Mouse (Mus musculus) liver, embryonic 15.5 days (tissue): ENCODE data around the gene Acsf2. TPM values are rescaled to one million over a fixed set of nuclear protein-coding genes. Genes with fewer than 3 reads are reported as not detected.
A peak's percentile ranks its signal among the peaks of the same experiment; 100 is the strongest.

Source experiments
- ATAC-seq: fragments of 200-750 bp; cut with Nextera tagmentation; 2 replicates; pipeline ENCODE4 v1.8.0; 2017; ENCODE audit warnings: moderate number of reproducible peaks, mild to moderate bottlenecking, moderate library complexity; ENCODE audit not compliant: insufficient read depth
- H3K27ac ChIP-seq: fragments of 300-500 bp; sonication (generic); replicated peaks from 2 replicates; pipeline ENCODE4 v1.5.1; 2015; ENCODE audit warnings: mild to moderate bottlenecking, inconsistent platforms
- H3K27me3 ChIP-seq: fragments of 300-500 bp; sonication (generic); 2 replicates; pipeline ENCODE4 v1.6.1; 2015; ENCODE audit warnings: mild to moderate bottlenecking, inconsistent platforms
- H3K36me3 ChIP-seq: fragments of 300-500 bp; sonication (generic); replicated peaks from 2 replicates; pipeline ENCODE4 v1.6.1; 2015; ENCODE audit warnings: moderate library complexity, mild to moderate bottlenecking, inconsistent platforms
- H3K4me1 ChIP-seq: fragments of 300-500 bp; sonication (generic); replicated peaks from 2 replicates; pipeline ENCODE4 v1.6.1; 2015; ENCODE audit warnings: inconsistent platforms
- H3K4me2 ChIP-seq: fragments of 300-500 bp; sonication (generic); 2 replicates; pipeline ENCODE4 v1.6.1; 2015; ENCODE audit warnings: moderate library complexity, mild to moderate bottlenecking, inconsistent platforms
- H3K4me3 ChIP-seq: fragments of 300-500 bp; sonication (generic); replicated peaks from 2 replicates; pipeline ENCODE4 v1.5.1; 2015; ENCODE audit warnings: mild to moderate bottlenecking, inconsistent platforms
- H3K9ac ChIP-seq: fragments of 300-500 bp; sonication (generic); 2 replicates; pipeline ENCODE4 v1.6.1; 2015; ENCODE audit warnings: moderate library complexity, mild to moderate bottlenecking, inconsistent platforms
- H3K9me3 ChIP-seq: fragments of 300-500 bp; sonication (generic); replicated peaks from 2 replicates; pipeline ENCODE4 v1.6.1; 2016; ENCODE audit warnings: inconsistent platforms
- WGBS: fragments of 180-500 bp; shearing (Covaris S2); methylation state at CpG from one replicate; pipeline ENCODE4 v1.1.7; 2015; ENCODE audit warnings: mixed read lengths; ENCODE audit not compliant: insufficient replicate concordance; 5-methylcytosine and 5-hydroxymethylcytosine counted together
- polyA plus RNA-seq: library from polyadenylated mRNA; unstranded; fragments of >200 nt; fragmentation: Nextera tagmentation; extraction: Ambion mirVana; gene quantifications from 2 replicates; pipeline ENCODE4 v1.2.1, GENCODE M21; 2015

Gene Acsf2
- polyA plus RNA-seq, 1 experiment from 2014 or later: 1.4 TPM

DNA sequence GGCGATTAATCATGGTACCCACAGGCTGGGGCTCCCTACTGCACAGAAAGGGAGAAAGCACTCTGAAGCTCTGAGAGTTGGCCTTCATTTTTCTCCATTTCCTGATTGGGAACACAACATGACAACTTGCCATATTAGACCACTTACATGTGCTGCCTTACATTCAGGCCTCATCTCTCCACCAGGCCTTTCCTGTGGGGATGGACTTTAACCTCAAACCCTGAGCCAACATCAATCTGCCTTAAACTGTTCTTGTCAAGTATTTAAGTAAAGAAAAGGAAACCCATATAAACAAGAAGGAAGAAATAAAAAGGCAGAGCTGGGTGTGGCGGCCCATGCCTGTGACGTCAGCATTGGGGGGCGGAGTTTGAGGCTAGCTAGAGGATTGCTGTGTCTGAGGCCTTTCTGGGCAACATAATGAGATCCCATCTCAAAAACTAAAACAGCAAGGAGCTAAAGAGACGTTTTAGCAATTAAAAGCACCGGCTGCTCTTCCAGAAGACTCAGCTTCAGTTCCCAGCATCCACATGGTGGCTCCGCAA lies 5.3 kb downstream of the Acsf2 start:
- peaks cover 15% of the 10 kb centered on the region for H3K4me1 ChIP-seq
- 49% methylated on average over 7 of the region's 7 CpGs for WGBS
- no peaks in the 10 kb centered on the region for H3K36me3 ChIP-seq
- no peak overlapping the region for H3K4me2 ChIP-seq
- ATAC-seq: no peak
- no peaks in the 10 kb centered on the region for H3K9me3 ChIP-seq
- H3K4me3 ChIP-seq: no peak overlapping the region
- no peak overlapping the region for H3K9ac ChIP-seq
- no peaks in the 10 kb centered on the region for H3K27me3 ChIP-seq
- no peak overlapping the region for H3K27ac ChIP-seq

DNA sequence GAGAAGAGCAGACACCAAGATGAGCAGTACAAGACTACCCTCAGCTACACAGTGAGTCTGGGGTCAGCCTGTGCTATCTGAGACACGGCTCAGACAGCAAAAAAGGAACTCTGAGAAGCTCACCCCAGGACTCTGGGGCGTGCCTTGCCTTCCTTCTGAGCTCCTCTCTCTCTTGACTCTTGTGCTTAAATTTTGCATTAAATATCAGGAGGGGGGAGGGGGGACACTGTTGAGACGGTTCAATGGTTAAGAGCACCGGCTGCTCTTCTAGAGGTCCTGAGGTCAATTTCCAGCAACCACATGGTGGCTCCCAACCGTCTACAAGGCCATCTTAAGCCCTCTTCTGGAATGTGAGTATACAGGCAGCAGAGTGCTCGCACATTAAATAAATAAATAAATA lies 14.2 kb downstream of the Acsf2 start:
- peaks cover 9% of the 10 kb centered on the region; the same call in 1 of the 2 replicates for H3K4me1 ChIP-seq

DNA sequence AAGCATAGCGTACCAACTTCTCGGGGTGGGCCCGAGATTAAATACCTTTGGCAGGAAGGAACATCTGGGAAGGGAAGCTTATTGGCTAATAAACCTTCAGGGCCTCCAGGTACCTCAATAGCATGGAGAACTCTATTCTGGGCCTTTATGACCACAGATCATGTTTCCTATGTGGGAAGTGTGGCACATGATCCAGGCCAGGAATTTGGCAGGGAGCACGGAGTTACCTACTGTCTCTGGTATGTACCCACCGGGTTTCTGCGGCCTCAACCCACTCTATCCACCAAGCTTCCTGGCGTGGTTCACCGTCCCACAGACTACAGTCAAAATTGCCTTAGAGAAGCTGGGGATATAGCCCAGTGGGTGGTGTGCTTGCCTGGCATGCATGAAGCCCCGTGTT lies 16.6 kb downstream of the Acsf2 start:
- H3K4me1 ChIP-seq: no peaks in the 10 kb centered on the region; the same call in 1 of the 2 replicates
- no peak overlapping the region for H3K4me3 ChIP-seq
- H3K27me3 ChIP-seq: no peaks in the 10 kb centered on the region
- no peak overlapping the region for H3K27ac ChIP-seq
- WGBS: 75% methylated on average over 9 of the region's 9 CpGs
- H3K4me2 ChIP-seq: no peak overlapping the region
- H3K36me3 ChIP-seq: no peaks in the 10 kb centered on the region
- H3K9ac ChIP-seq: no peak overlapping the region
- H3K9me3 ChIP-seq: no peaks in the 10 kb centered on the region
- no peak for ATAC-seq

More for the DNA sequence above, 14.2 kb downstream of the Acsf2 start:
- Histone ChIP-seq H3K9me3 (no peaks in the 10 kb centered on the region), H3K27ac (no peak overlapping the region), H3K4me2 (no peak overlapping the region), H3K4me3 (no peak overlapping the region), H3K27me3 (no peaks in the 10 kb centered on the region), H3K9ac (no peak overlapping the region), H3K36me3 (no peaks in the 10 kb centered on the region)
- ATAC-seq: no peak
- 54% methylated on average over 6 of the region's 6 CpGs for WGBS

DNA sequence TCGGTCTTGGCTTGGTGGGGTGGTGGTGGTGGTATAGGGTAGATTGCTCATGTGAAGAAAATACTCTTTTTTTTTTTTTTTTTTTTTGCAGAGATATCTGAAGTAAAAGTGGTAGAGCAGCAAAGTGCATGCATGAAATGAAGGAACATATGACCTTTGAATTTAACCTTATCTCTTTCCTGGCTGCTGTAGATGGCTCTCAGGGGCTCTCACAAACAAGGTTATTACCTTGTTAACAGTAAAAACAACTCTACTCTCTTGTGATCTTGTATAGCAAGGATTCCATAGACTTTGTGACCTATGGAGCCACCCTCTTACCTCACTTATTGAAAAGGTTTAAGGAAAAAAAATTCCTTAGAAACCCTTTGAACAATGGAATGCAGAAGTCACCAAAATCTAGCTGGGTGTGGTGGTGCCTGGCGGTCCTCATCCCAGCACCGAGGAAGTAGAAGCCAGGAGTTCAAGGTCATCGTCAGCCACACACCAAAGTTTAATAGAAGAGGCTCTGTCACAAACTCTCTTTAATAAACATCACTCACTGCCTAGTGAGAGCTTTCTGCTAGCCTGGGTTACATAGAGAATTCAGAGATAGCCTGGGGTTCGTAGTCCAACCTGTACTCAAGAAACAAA lies 21.4 kb downstream of the Acsf2 start:
- 64% methylated on average over 5 of the region's 5 CpGs for WGBS
- no peaks in the 10 kb centered on the region; the same call in 1 of the 2 replicates for H3K4me1 ChIP-seq
- H3K27me3 ChIP-seq: no peaks in the 10 kb centered on the region
- no peak overlapping the region for H3K9ac ChIP-seq
- H3K4me2 ChIP-seq: no peak overlapping the region
- no peaks in the 10 kb centered on the region for H3K9me3 ChIP-seq
- H3K36me3 ChIP-seq: no peaks in the 10 kb centered on the region
- H3K27ac ChIP-seq: no peak overlapping the region
- H3K4me3 ChIP-seq: no peak overlapping the region
- no peak for ATAC-seq

DNA sequence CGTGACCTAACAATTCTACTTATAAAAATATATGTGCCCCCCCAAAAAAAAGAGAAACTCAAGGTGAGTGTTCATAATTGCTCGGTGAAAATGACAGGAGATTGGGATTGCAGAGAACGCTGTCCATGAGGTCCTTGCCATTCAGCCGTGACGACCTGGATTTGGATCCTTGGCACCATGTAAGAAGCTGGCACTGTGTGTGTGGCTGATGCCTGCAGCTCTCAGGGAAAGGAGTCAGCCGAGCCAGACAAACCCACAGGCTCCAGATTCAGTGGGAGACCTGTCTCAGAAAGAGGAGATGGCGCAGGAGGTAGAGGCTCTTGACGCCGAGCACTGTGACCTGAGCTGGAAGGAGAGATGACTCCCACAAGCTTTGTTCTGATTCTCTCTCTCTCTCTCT lies 25.3 kb downstream of the Acsf2 start:
- H3K27me3 ChIP-seq: no peaks in the 10 kb centered on the region
- H3K36me3 ChIP-seq: no peaks in the 10 kb centered on the region
- WGBS: 75% methylated on average over 9 of the region's 9 CpGs
- no peak overlapping the region for H3K27ac ChIP-seq
- no peak for ATAC-seq
- no peak overlapping the region for H3K4me3 ChIP-seq
- no peaks in the 10 kb centered on the region; the same call in 1 of the 2 replicates for H3K4me1 ChIP-seq
- no peak overlapping the region for H3K9ac ChIP-seq
- H3K9me3 ChIP-seq: no peaks in the 10 kb centered on the region
- no peak overlapping the region for H3K4me2 ChIP-seq

DNA sequence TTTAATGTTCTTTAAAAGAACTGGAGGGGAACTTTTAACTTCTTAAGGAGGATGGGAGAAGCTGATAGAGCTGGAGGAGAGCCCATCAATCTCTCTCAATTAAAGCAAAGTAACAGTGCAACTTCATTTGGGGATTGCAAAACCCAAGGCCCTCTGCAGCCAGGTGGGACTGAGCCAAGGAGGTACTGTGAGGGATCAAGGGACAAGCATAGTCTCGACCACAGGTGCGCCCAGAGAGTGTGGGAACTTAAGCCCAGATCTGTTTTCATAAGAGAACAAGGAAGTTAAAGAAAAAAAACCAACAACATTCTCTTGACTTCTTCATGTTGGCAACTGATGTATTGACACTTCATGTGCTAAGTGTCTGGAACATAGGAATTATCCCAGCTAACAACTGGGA lies 26.6 kb downstream of the Acsf2 start:
- Histone ChIP-seq H3K27ac (no peak overlapping the region), H3K4me3 (no peak overlapping the region), H3K4me2 (no peak overlapping the region), H3K9me3 (no peaks in the 10 kb centered on the region), H3K4me1 (no peaks in the 10 kb centered on the region), H3K27me3 (no peaks in the 10 kb centered on the region), H3K36me3 (no peaks in the 10 kb centered on the region), H3K9ac (no peak overlapping the region)
- 42% methylated on average over 2 of the region's 2 CpGs for WGBS
- no peak for ATAC-seq

DNA sequence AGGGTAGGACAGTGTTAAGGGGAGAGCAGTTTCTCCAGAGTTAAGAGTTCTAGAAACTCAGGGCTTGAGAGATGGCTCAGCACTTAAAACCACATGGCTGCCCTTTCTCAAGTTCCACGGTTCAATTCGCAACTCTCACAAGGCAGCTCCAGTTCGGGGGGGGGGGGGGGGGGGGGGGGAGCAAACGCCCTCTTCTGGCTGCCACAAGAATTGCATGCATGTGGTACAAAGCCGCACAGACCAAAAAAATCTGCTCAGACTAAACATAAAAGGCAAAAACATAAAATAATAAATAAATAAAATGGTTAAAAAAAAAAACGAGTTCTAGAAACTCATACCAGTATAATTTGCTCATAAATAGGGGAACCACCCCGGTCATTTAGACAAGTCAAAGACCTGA lies 27.1 kb downstream of the Acsf2 start:
- Histone ChIP-seq H3K27me3 (no peaks in the 10 kb centered on the region), H3K9me3 (no peaks in the 10 kb centered on the region), H3K4me3 (no peak overlapping the region), H3K4me2 (no peak overlapping the region), H3K36me3 (no peaks in the 10 kb centered on the region), H3K9ac (no peak overlapping the region), H3K27ac (no peak overlapping the region), H3K4me1 (no peaks in the 10 kb centered on the region)
- 17% methylated on average over 7 of the region's 7 CpGs for WGBS
- no peak for ATAC-seq

DNA sequence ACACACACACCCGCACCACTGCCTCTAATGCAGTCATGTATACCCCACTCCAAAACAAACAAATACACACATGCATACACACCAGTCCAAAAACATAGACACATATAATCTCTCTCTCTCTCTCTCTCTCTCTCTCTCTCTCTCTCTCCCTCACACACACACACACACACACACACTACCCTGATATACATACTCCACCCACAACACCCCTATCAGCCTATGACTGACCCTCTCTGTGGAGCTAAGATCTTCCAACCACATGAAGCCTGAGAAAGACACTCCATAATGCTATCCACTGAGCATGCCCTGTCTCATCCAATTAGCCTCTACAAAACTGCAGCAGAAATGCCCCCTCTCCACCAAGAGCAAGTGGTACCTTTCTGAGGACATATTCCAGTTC lies 29.8 kb downstream of the Acsf2 start:
- WGBS: 71% methylated on average over 1 of the region's 1 CpGs
- ATAC-seq: no peak
- Histone ChIP-seq H3K4me1 (0 out of 2 replicates have a peak, but pooled peaks cover 5% of the 10 kb centered on the region), H3K27me3 (no peaks in the 10 kb centered on the region), H3K27ac (no peak overlapping the region), H3K9me3 (no peaks in the 10 kb centered on the region), H3K4me2 (no peak overlapping the region), H3K9ac (no peak overlapping the region), H3K4me3 (no peak overlapping the region), H3K36me3 (no peaks in the 10 kb centered on the region)

DNA sequence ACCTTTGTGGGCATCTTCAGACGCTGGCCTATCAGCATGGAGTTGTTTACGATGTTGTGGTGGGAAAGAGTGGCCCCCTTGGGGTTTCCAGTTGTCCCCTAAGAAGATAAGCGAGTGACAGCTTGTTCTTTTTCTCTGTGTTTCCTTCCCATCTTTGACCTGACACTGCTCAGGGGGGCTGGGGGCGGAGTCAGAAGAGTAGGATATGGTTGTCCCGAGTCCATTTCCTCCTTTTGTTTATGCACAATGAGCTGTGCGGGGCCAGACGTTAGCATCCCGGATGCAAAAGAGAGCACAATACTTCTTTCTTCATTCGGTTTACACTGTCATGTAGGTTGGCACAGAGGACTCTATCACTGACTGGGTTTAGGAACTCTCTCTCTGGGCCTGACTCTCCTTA lies 31.1 kb downstream of the Acsf2 start:
- H3K4me1 ChIP-seq: 0 out of 2 replicates have a peak, but pooled peaks cover 9% of the 10 kb centered on the region
- 21% methylated on average over 9 of the region's 9 CpGs for WGBS
- no peaks in the 10 kb centered on the region for H3K36me3 ChIP-seq
- H3K9ac ChIP-seq: no peak overlapping the region
- no peaks in the 10 kb centered on the region for H3K9me3 ChIP-seq
- peaks cover 10% of the 10 kb centered on the region for H3K27me3 ChIP-seq
- no peak overlapping the region for H3K4me3 ChIP-seq
- no peak overlapping the region for H3K4me2 ChIP-seq
- ATAC-seq: 0 out of 2 replicates have a peak, but pooled peaks have one; percentile 19
- no peak overlapping the region for H3K27ac ChIP-seq

DNA sequence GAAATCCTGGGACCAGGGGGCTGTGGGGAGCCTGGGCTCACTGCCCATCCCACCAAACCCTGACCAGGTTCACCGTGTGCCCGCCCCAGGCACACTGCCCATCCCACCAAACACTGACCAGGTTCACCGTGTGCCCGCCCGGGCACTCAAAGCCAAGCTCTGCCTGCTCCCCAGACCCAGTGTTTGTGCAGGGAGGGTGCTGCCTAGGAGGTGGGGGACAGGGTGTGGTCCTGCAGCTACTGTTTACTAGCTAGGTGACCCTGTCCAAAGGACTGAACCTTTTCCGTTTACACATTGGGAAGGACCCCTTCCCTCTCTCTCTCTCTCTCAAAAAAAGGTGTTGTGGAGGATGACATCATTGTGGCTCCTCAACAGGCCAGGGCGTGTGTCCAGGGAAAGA lies 34.3 kb downstream of the Acsf2 start:
- peaks cover 22% of the 10 kb centered on the region; the same call in 1 of the 2 replicates for H3K4me1 ChIP-seq
- no peak overlapping the region for H3K9ac ChIP-seq
- peaks cover 36% of the 10 kb centered on the region for H3K27me3 ChIP-seq
- H3K4me2 ChIP-seq: no peak overlapping the region
- H3K4me3 ChIP-seq: no peak overlapping the region
- ATAC-seq: no peak
- H3K27ac ChIP-seq: no peak overlapping the region
- H3K36me3 ChIP-seq: no peaks in the 10 kb centered on the region
- no peaks in the 10 kb centered on the region for H3K9me3 ChIP-seq
- 73% methylated on average over 7 of the region's 7 CpGs for WGBS

DNA sequence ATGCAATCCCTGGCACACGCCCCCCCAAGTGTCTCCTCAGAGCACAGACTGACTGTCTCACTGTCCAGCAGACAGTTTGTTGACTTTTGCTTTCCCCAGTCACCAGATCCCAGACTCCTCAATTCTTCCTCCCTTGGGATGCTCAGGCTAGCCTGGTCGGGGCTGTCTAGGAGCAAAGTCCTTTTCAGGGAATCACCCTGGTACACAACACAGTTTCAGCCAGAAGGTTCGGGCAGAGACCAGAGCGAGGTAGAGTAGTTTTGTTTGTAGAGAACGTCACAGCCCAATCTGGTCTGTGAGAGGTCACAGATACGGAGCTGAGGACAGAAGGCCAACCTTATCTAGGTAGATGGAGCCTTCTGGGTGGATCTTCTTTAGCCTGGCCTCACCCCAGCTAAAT lies 35.1 kb downstream of the Acsf2 start:
- Histone ChIP-seq H3K4me3 (no peak overlapping the region), H3K9me3 (no peaks in the 10 kb centered on the region), H3K27me3 (peaks cover 36% of the 10 kb centered on the region), H3K4me2 (no peak overlapping the region), H3K36me3 (no peaks in the 10 kb centered on the region), H3K9ac (no peak overlapping the region), H3K27ac (no peak overlapping the region), H3K4me1 (peaks cover 22% of the 10 kb centered on the region; the same call in 1 of the 2 replicates)
- WGBS: 34% methylated on average over 6 of the region's 6 CpGs
- ATAC-seq: 0 out of 2 replicates have a peak, but pooled peaks have one; percentile 21

DNA sequence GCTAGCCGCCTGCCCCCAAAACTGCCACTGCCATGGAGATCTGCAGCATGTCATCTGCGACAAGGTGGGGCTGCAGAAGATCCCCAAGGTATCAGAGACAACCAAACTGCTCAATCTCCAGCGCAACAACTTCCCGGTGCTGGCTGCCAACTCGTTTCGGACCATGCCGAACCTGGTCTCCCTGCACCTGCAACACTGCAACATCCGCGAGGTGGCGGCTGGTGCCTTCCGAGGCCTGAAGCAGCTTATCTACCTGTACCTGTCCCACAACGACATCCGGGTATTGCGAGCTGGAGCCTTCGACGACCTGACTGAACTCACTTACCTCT lies 36.6 kb downstream of the Acsf2 start:
- WGBS: 27% methylated on average over 16 of the region's 16 CpGs
- peaks cover 36% of the 10 kb centered on the region for H3K27me3 ChIP-seq
- no peak overlapping the region for H3K9ac ChIP-seq
- H3K27ac ChIP-seq: no peak overlapping the region
- peaks cover 22% of the 10 kb centered on the region; the same call in 1 of the 2 replicates for H3K4me1 ChIP-seq
- H3K9me3 ChIP-seq: no peaks in the 10 kb centered on the region
- no peak overlapping the region for H3K4me3 ChIP-seq
- no peaks in the 10 kb centered on the region for H3K36me3 ChIP-seq
- ATAC-seq: no peak
- peak overlapping the region; percentile 52 for H3K4me2 ChIP-seq
